Mouse (Mus musculus): ENCODE measurements around the gene Ranbp17.

DNA sequence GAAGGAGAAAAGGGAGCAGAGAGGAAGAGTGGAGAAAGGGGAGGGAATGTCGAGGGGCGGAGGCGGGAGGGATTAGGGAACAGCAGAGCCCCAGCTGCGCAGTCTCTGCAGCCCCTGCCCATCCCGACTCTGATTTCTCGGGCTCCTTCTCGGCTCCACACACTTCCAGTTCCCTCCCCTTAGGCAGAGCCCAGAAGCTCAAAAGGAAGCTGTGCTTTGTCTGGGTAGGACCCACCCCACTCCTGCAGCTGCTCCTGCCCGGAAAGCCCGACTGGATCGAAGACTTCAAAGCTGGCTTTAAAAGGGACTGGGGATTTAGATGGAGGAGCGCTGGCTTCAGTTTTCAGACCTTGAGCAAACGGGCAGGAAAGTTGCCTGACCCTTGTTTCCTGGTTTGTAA, 319.9 kb downstream of the Ranbp17 start:
- no peak for TF ChIP-seq CTCF (IDR thresholded peaks at IDR 0.05; ENCODE audit: extremely low read depth, insufficient read depth, insufficient read length, insufficient replicate concordance)
- TF ChIP-seq POLR2A (IDR thresholded peaks at IDR 0.05; ENCODE audit: low read depth, low read length), result no peak

Measured in spleen, adult 2 months (tissue).